Mouse (Mus musculus): ENCODE data around the gene Dusp12. TPM values are rescaled to one million over a fixed set of nuclear protein-coding genes. Genes with fewer than 3 reads are reported as not detected.

Gene Dusp12
- total RNA-seq, 2 experiments from 2014 or later: 14.3 to 16.3 TPM

- DNase-seq: no peak
These were observed 23.5 kb downstream of the Dusp12 start for GRCm38 (mm10) chr1:170861671-170862434.

GRCm38 (mm10) chr1:170858872-170859271 is 26.5 kb downstream of the Dusp12 start:
- no peak for DNase-seq

GRCm38 (mm10) chr1:170857369-170857768 is 28.0 kb downstream of the Dusp12 start:
- no peak for DNase-seq

GRCm38 (mm10) chr1:170855056-170855760 is 30.1 kb downstream of the Dusp12 start:
- DNase-seq: no peak

- no peak for DNase-seq
These were observed 31.7 kb downstream of the Dusp12 start for GRCm38 (mm10) chr1:170853604-170854003.

GRCm38 (mm10) chr1:170850637-170851624 is 34.4 kb downstream of the Dusp12 start:
- DNase-seq: no peak

GRCm38 (mm10) chr1:170850007-170850406 is 35.3 kb downstream of the Dusp12 start:
- DNase-seq: no peak

GRCm38 (mm10) chr1:170845448-170846307 is 39.7 kb downstream of the Dusp12 start:
- peak; percentile 29 for DNase-seq

GRCm38 (mm10) chr1:170844380-170844779 is 41.0 kb downstream of the Dusp12 start:
- peak; percentile 26 for DNase-seq

GRCm38 (mm10) chr1:170839685-170840084 is 45.7 kb downstream of the Dusp12 start:
- DNase-seq: no peak

- DNase-seq: no peak
These were observed 50.6 kb downstream of the Dusp12 start for GRCm38 (mm10) chr1:170834756-170835155.

GRCm38 (mm10) chr1:170829781-170830180 is 55.6 kb downstream of the Dusp12 start:
- DNase-seq: no peak

GRCm38 (mm10) chr1:170829344-170829743 is 56.0 kb downstream of the Dusp12 start:
- no peak for DNase-seq

Other genes with a start within 250 kb of the Dusp12 start
- 10 to 100 TPM; 53.6 to 56.8 TPM for gene Olfml2b, start 241.0 kb downstream of the Dusp12 start, total RNA-seq (2021)
- 10 to 100 TPM; 41.2 to 41.6 TPM for gene Atf6, start 17.8 kb downstream of the Dusp12 start, total RNA-seq (2021)
- under 1 TPM; 0.81 to 0.90 TPM for gene Gm26620, start 475 bp downstream of the Dusp12 start, total RNA-seq (2021)
- not detected for gene Fcrlb, start 27.4 kb upstream of the Dusp12 start, total RNA-seq (2021)
- gene Fcrla, start 42.0 kb upstream of the Dusp12 start, total RNA-seq (2021): under 1 TPM; 0.31 to 0.34 TPM
- gene Fcgr2b, start 91.0 kb upstream of the Dusp12 start, total RNA-seq (2021): 1 to 10 TPM; 1.3 TPM
- gene Fcgr4, start 133.4 kb upstream of the Dusp12 start, total RNA-seq (2021): under 1 TPM; 0.36 to 0.56 TPM
- 1 to 10 TPM; 4.2 to 4.6 TPM for gene Fcgr3, start 179.4 kb upstream of the Dusp12 start, total RNA-seq (2021)
- gene Cfap126, start 228.4 kb upstream of the Dusp12 start, total RNA-seq (2021): 1 to 10 TPM in 1 of 2 experiments, under 1 TPM in 1; 0.64 to 1.5 TPM